Mouse (Mus musculus): ENCODE results near the gene Eral1. TPM values are rescaled to one million over a fixed set of nuclear protein-coding genes. Genes with fewer than 3 reads are reported as not detected.

The Eral1 gene
- total and polyA plus RNA-seq, 3 experiments = 25.0 to 34.9 (median 28.2) TPM

- no peaks in the 10 kb centered on the region for H3K79me2 ChIP-seq (replicated peaks; ENCODE audit: control insufficient read depth, insufficient read depth, low read length)
- no peaks in the 10 kb centered on the region; the same call in 1 of the 2 replicates for H3K36me3 ChIP-seq (ENCODE audit: control insufficient read depth, insufficient read depth, low read length)
- 10% methylated on average over 5 of the region's 5 CpGs for WGBS
- peaks cover 7% of the 10 kb centered on the region for H3K4me1 ChIP-seq (ENCODE audit: control insufficient read depth, insufficient read depth, low read length)
- intact Hi-C loops (cut with DNase I) = no loop called here
- no peaks in the 10 kb centered on the region for H3K27me3 ChIP-seq (ENCODE audit: control insufficient read depth, insufficient read depth, low read length)
- peak overlapping the region; percentile 88 for H3K9ac ChIP-seq (ENCODE audit: low read depth, low read length)
- TF ChIP-seq EP300 (IDR thresholded peaks at IDR 0.05; ENCODE audit: insufficient read depth, low read depth, low read length) (no peak), CTCF (IDR thresholded peaks at IDR 0.05) (no peak), POLR2A (IDR thresholded peaks at IDR 0.05; ENCODE audit: insufficient read depth, low read depth, low read length) (no peak)
- H3K27ac ChIP-seq = peak overlapping the region; percentile 71
- H3K4me3 ChIP-seq = peak overlapping the region; percentile 58
- DNase-seq = no peak
These were observed 47.4 kb downstream of the Eral1 start for GRCm38 (mm10) chr11:78032809-78033195.

DNA sequence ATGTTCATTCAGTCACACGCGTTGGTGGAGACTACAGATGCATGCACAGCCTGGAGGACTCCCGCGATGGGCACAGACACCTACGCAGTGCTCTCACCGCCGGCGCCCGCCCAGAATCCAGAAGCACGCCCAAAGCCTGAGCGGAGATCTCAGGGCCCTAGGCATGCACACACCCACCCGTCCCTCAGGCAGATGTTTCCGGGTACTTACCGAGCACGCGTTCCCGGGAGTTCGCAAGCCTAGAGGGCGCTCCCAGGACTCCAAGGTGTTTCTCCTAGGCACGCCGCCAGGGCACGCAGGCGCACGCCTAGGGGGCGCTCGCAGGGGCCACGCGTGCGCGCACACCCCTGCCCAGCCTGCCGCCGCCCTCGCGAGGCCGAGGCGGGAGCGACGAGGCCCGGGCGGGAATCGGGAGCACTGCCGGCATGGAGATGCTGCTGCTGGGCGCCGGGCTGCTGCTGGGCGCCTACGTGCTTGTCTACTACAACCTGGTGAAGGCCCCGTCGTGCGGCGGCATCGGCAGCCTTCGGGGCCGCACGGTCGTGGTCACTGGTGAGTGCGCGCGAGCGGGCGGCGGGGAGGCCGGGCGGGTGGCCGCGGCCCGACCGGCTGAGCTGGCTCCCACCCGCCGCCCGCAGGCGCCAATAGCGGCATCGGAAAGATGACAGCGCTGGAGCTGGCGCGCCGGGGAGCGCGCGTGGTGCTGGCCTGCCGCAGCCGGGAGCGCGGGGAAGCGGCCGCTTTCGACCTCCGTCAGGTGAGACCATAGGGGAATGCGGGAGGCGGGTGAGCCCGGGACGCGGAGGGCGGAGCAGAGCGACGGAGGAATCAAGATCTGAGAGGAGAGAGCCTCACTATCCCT is 48.0 kb downstream of the Eral1 start, which contains the start of gene Dhrs13:
Gene Dhrs13, plus strand, starts transcription at position 334 of the 862 bp plus-strand sequence.
- peak; percentile 94 to 96 for DNase-seq
- no peak; the same call in 1 of the 2 replicates for TF ChIP-seq CTCF (IDR thresholded peaks at IDR 0.05)
- no peak for TF ChIP-seq POLR2A (IDR thresholded peaks at IDR 0.05; ENCODE audit: insufficient read depth, low read depth, low read length)
- TF ChIP-seq EP300 (IDR thresholded peaks at IDR 0.05; ENCODE audit: insufficient read depth, low read depth, low read length) = peak; percentile 90
- peaks cover 7% of the 10 kb centered on the region for H3K4me1 ChIP-seq (ENCODE audit: control insufficient read depth, insufficient read depth, low read length)
- H3K36me3 ChIP-seq (ENCODE audit: control insufficient read depth, insufficient read depth, low read length) = no peaks in the 10 kb centered on the region; the same call in 1 of the 2 replicates
- WGBS = under 1% methylated on average over 96 of the region's 96 CpGs
- peak within 1 kb of the TSS; percentile 71 for H3K27ac ChIP-seq
- H3K4me3 ChIP-seq = peak within 1 kb of the TSS; percentile 58
- no peaks in the 10 kb centered on the region for H3K79me2 ChIP-seq (replicated peaks; ENCODE audit: control insufficient read depth, insufficient read depth, low read length)
- intact Hi-C loops (cut with DNase I) = no loop called here
- H3K27me3 ChIP-seq (ENCODE audit: control insufficient read depth, insufficient read depth, low read length) = no peaks in the 10 kb centered on the region
- peak within 1 kb of the TSS; percentile 88 for H3K9ac ChIP-seq (ENCODE audit: low read depth, low read length)

GRCm38 (mm10) chr11:78031389-78031788 is 48.8 kb downstream of the Eral1 start:
- intact Hi-C loops (cut with DNase I) = no loop called here
- no peak overlapping the region; the same call in 1 of the 2 replicates for H3K27ac ChIP-seq

DNA sequence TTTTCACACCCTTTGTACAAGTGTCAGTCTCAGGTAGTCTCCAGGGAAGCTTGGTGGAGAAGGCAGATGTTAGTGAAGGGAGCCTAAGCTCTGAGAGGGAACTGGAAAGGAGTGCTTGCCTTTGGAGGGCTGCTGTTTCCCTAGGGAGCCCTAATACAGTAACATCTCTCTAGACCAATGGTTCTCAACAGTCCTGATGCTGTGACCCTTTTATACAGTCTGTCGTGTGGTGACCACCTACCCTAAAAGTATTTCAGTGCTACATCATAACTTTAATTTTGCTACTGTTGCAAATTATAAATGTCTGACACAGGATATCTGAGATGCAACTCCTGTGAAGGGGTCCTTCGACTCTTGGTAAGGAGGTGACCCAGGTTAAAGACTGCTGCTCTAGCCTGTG is 49.6 kb downstream of the Eral1 start:
- intact Hi-C loops (cut with DNase I) = no loop called here

More at GRCm38 (mm10) chr11:78031389-78031788, 48.8 kb downstream of the Eral1 start:
- 50% methylated on average over 6 of the region's 6 CpGs for WGBS
- TF ChIP-seq EP300 (IDR thresholded peaks at IDR 0.05; ENCODE audit: insufficient read depth, low read depth, low read length) (no peak), POLR2A (IDR thresholded peaks at IDR 0.05; ENCODE audit: insufficient read depth, low read depth, low read length) (no peak), CTCF (IDR thresholded peaks at IDR 0.05) (no peak)
- DNase-seq = no peak
- Histone ChIP-seq H3K4me1 (ENCODE audit: control insufficient read depth, insufficient read depth, low read length) (peaks cover 7% of the 10 kb centered on the region), H3K36me3 (ENCODE audit: control insufficient read depth, insufficient read depth, low read length) (no peaks in the 10 kb centered on the region; the same call in 1 of the 2 replicates), H3K9ac (ENCODE audit: low read depth, low read length) (no peak overlapping the region), H3K27me3 (ENCODE audit: control insufficient read depth, insufficient read depth, low read length) (no peaks in the 10 kb centered on the region), H3K4me3 (peak overlapping the region; percentile 58; the same call in 1 of the 2 replicates), H3K79me2 (replicated peaks; ENCODE audit: control insufficient read depth, insufficient read depth, low read length) (no peaks in the 10 kb centered on the region)

DNA sequence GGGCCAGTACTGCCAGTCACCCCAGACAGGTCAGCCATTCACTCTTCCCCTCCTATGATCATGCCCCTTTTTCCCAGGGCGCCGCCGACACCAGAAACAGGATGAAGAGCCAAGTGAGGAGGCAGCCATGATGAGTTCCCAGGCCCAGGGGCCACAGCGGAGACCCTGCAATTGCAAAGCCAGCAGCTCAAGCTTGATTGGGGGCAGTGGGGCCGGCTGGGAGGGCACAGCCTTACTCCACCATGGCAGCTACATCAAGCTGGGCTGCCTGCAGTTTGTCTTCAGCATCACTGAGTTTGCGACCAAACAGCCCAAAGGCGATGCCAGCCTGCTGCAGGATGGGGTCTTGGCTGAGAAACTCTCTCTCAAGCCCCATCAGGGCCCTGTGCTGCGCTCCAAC is 50.9 kb downstream of the Eral1 start:
- WGBS = 88% methylated on average over 8 of the region's 8 CpGs
- Histone ChIP-seq H3K79me2 (replicated peaks; ENCODE audit: control insufficient read depth, insufficient read depth, low read length) (no peaks in the 10 kb centered on the region), H3K27me3 (ENCODE audit: control insufficient read depth, insufficient read depth, low read length) (no peaks in the 10 kb centered on the region), H3K4me3 (no peak overlapping the region), H3K9ac (ENCODE audit: low read depth, low read length) (no peak overlapping the region), H3K4me1 (ENCODE audit: control insufficient read depth, insufficient read depth, low read length) (peaks cover 7% of the 10 kb centered on the region), H3K36me3 (ENCODE audit: control insufficient read depth, insufficient read depth, low read length) (no peaks in the 10 kb centered on the region; the same call in 1 of the 2 replicates), H3K27ac (no peak overlapping the region)
- TF ChIP-seq EP300 (IDR thresholded peaks at IDR 0.05; ENCODE audit: insufficient read depth, low read depth, low read length) = no peak
- no peak for TF ChIP-seq CTCF (IDR thresholded peaks at IDR 0.05)
- no peak for TF ChIP-seq POLR2A (IDR thresholded peaks at IDR 0.05; ENCODE audit: insufficient read depth, low read depth, low read length)
- no peak for DNase-seq
- intact Hi-C loops (cut with DNase I) = no loop called here

More for the DNA sequence above, 49.6 kb downstream of the Eral1 start:
- no peak overlapping the region for H3K4me3 ChIP-seq
- TF ChIP-seq CTCF (IDR thresholded peaks at IDR 0.05) = no peak
- TF ChIP-seq EP300 (IDR thresholded peaks at IDR 0.05; ENCODE audit: insufficient read depth, low read depth, low read length) = no peak
- DNase-seq = no peak
- H3K36me3 ChIP-seq (ENCODE audit: control insufficient read depth, insufficient read depth, low read length) = no peaks in the 10 kb centered on the region; the same call in 1 of the 2 replicates
- no peaks in the 10 kb centered on the region for H3K27me3 ChIP-seq (ENCODE audit: control insufficient read depth, insufficient read depth, low read length)
- H3K79me2 ChIP-seq (replicated peaks; ENCODE audit: control insufficient read depth, insufficient read depth, low read length) = no peaks in the 10 kb centered on the region
- no peak overlapping the region for H3K9ac ChIP-seq (ENCODE audit: low read depth, low read length)
- WGBS = 51% methylated on average over 2 of the region's 2 CpGs
- no peak overlapping the region for H3K27ac ChIP-seq
- peaks cover 7% of the 10 kb centered on the region for H3K4me1 ChIP-seq (ENCODE audit: control insufficient read depth, insufficient read depth, low read length)

GRCm38 (mm10) chr11:78023607-78024006 is 56.6 kb downstream of the Eral1 start:
- WGBS = 74% methylated on average over 8 of the region's 8 CpGs
- no peaks in the 10 kb centered on the region for H3K27me3 ChIP-seq (ENCODE audit: control insufficient read depth, insufficient read depth, low read length)
- H3K4me3 ChIP-seq = no peak overlapping the region
- TF ChIP-seq POLR2A (IDR thresholded peaks at IDR 0.05; ENCODE audit: insufficient read depth, low read depth, low read length) (no peak), CTCF (IDR thresholded peaks at IDR 0.05) (peak; percentile 60)
- H3K4me1 ChIP-seq (ENCODE audit: control insufficient read depth, insufficient read depth, low read length) = no peaks in the 10 kb centered on the region
- DNase-seq = no peak
- H3K79me2 ChIP-seq (replicated peaks; ENCODE audit: control insufficient read depth, insufficient read depth, low read length) = no peaks in the 10 kb centered on the region
- intact Hi-C loops (cut with DNase I) = no loop called here
- H3K36me3 ChIP-seq (ENCODE audit: control insufficient read depth, insufficient read depth, low read length) = peaks cover under 1% of the 10 kb centered on the region; the same call in 1 of the 2 replicates
- no peak overlapping the region for H3K9ac ChIP-seq (ENCODE audit: low read depth, low read length)
- H3K27ac ChIP-seq = no peak overlapping the region

Small RNA genes lying within 50 kb of the gene (microRNA-seq; reads per million reads assigned to microRNA genes)
- 580 to 2,669 reads per million in 2 experiments for gene Mir144
- 0 reads per million in 2 experiments for gene Mir451a
- gene Mir451b = 0 reads per million in 2 experiments

Other genes starting within 250 kb of the Eral1 start
- under 1 TPM; 0.52 to 0.77 TPM for gene Pipox, start 186.3 kb downstream of the Eral1 start, total RNA-seq (2021)
- gene Pipox, start 186.3 kb downstream of the Eral1 start, polyA plus RNA-seq (2012; rRNA removed) = 0.47 and 0.82 TPM in 2 replicates
- under 1 TPM; 0.68 to 0.80 TPM for gene Sez6, start 149.6 kb downstream of the Eral1 start, total RNA-seq (2021)
- gene Sez6, start 149.6 kb downstream of the Eral1 start, polyA plus RNA-seq (2012; rRNA removed) = 0.59 and 0.70 TPM in 2 replicates
- gene Phf12, start 97.6 kb downstream of the Eral1 start, total RNA-seq (2021) = 10 to 100 TPM; 23.6 to 30.5 TPM
- 22.3 and 25.3 TPM in 2 replicates for gene Phf12, start 97.6 kb downstream of the Eral1 start, polyA plus RNA-seq (2012; rRNA removed)
- 1 to 10 TPM; 4.0 to 4.8 TPM for gene Dhrs13, start 48.1 kb downstream of the Eral1 start, total RNA-seq (2021)
- gene Dhrs13, start 48.1 kb downstream of the Eral1 start, polyA plus RNA-seq (2012; rRNA removed) = 3.5 and 4.7 TPM in 2 replicates
- gene Flot2, start 42.5 kb downstream of the Eral1 start, total RNA-seq (2021) = 10 to 100 TPM; 51.7 to 59.9 TPM
- gene Flot2, start 42.5 kb downstream of the Eral1 start, polyA plus RNA-seq (2012; rRNA removed) = 118 and 172 TPM in 2 replicates
- 10 to 100 TPM; 10.4 to 11.4 TPM for gene Fam222b, start 14.3 kb upstream of the Eral1 start, total RNA-seq (2021)
- gene Fam222b, start 14.3 kb upstream of the Eral1 start, polyA plus RNA-seq (2012; rRNA removed) = 11.9 and 12.6 TPM in 2 replicates
- gene Traf4, start 85.2 kb upstream of the Eral1 start, total RNA-seq (2021) = 1 to 10 TPM; 3.7 to 6.0 TPM
- 11.2 and 13.4 TPM in 2 replicates for gene Traf4, start 85.2 kb upstream of the Eral1 start, polyA plus RNA-seq (2012; rRNA removed)
- gene Nek8, start 96.3 kb upstream of the Eral1 start, total RNA-seq (2021) = 1 to 10 TPM; 1.6 to 2.5 TPM
- 7.0 and 7.6 TPM in 2 replicates for gene Nek8, start 96.3 kb upstream of the Eral1 start, polyA plus RNA-seq (2012; rRNA removed)
- gene Tlcd1, start 96.3 kb upstream of the Eral1 start, total RNA-seq (2021) = 1 to 10 TPM; 5.4 to 5.7 TPM
- 15.7 and 17.3 TPM in 2 replicates for gene Tlcd1, start 96.3 kb upstream of the Eral1 start, polyA plus RNA-seq (2012; rRNA removed)
- 100 to 1,000 TPM; 801 to 911 TPM for gene Rpl23a, start 103.2 kb upstream of the Eral1 start, total RNA-seq (2021)
- 155 and 253 TPM in 2 replicates for gene Rpl23a, start 103.2 kb upstream of the Eral1 start, polyA plus RNA-seq (2012; rRNA removed)
- 1 to 10 TPM; 8.2 to 9.8 TPM for gene Rab34, start 108.0 kb upstream of the Eral1 start, total RNA-seq (2021)
- gene Rab34, start 108.0 kb upstream of the Eral1 start, polyA plus RNA-seq (2012; rRNA removed) = 17.2 and 17.5 TPM in 2 replicates
- under 1 TPM; 0.70 to 0.75 TPM for gene Proca1, start 113.0 kb upstream of the Eral1 start, total RNA-seq (2021)
- gene Proca1, start 113.0 kb upstream of the Eral1 start, polyA plus RNA-seq (2012; rRNA removed) = 0.26 and 0.80 TPM in 2 replicates
- 10 to 100 TPM; 46.5 to 52.5 TPM for gene Sdf2, start 165.4 kb upstream of the Eral1 start, total RNA-seq (2021)
- gene Sdf2, start 165.4 kb upstream of the Eral1 start, polyA plus RNA-seq (2012; rRNA removed) = 71.9 and 91.9 TPM in 2 replicates
- gene Supt6, start 165.6 kb upstream of the Eral1 start, total RNA-seq (2021) = 10 to 100 TPM; 29.5 to 32.1 TPM
- 12.2 and 13.1 TPM in 2 replicates for gene Supt6, start 165.6 kb upstream of the Eral1 start, polyA plus RNA-seq (2012; rRNA removed)
- gene 2610507B11Rik, start 181.4 kb upstream of the Eral1 start, total RNA-seq (2021) = 100 to 1,000 TPM; 173 to 209 TPM
- gene 2610507B11Rik, start 181.4 kb upstream of the Eral1 start, polyA plus RNA-seq (2012; rRNA removed) = 74.7 and 141 TPM in 2 replicates
- gene BC030499, start 210.5 kb upstream of the Eral1 start, total RNA-seq (2021) = under 1 TPM; 0.65 to 0.75 TPM
- gene BC030499, start 210.5 kb upstream of the Eral1 start, polyA plus RNA-seq (2012; rRNA removed) = 0.37 and 0.88 TPM in 2 replicates
- under 1 TPM; 0.27 to 0.42 TPM for gene Spag5, start 221.1 kb upstream of the Eral1 start, total RNA-seq (2021)
- 0.64 and 0.94 TPM in 2 replicates for gene Spag5, start 221.1 kb upstream of the Eral1 start, polyA plus RNA-seq (2012; rRNA removed)
- under 1 TPM; 0.73 to 0.80 TPM for gene Aldoc, start 242.6 kb upstream of the Eral1 start, total RNA-seq (2021)
- 0.45 and 0.56 TPM in 2 replicates for gene Aldoc, start 242.6 kb upstream of the Eral1 start, polyA plus RNA-seq (2012; rRNA removed)
- 10 to 100 TPM; 20.7 to 25.4 TPM for gene Pigs, start 248.0 kb upstream of the Eral1 start, total RNA-seq (2021)
- 39.7 and 47.1 TPM in 2 replicates for gene Pigs, start 248.0 kb upstream of the Eral1 start, polyA plus RNA-seq (2012; rRNA removed)